Mouse (Mus musculus) liver, postnatal 0 days (tissue): Measurements from ENCODE around the gene Kif7. TPM values are rescaled to one million over a fixed set of nuclear protein-coding genes. Genes with fewer than 3 reads are reported as not detected.

Experiments used
- ATAC-seq: fragments of 200-750 bp; cut with Nextera tagmentation; 2 replicates; pipeline ENCODE4 v1.8.0; 2017; ENCODE audit warnings: mild to moderate bottlenecking, moderate library complexity
- DNase-seq: peaks from one replicate; pipeline ENCODE4 v3.0.0-alpha.2; 2016
- H3K27ac ChIP-seq: fragments of 300-500 bp; sonication (generic); 2 replicates; pipeline ENCODE4 v1.5.1; 2014; ENCODE audit warnings: antibody characterized with exemption, moderate library complexity, mild to moderate bottlenecking, low read depth
- H3K27me3 ChIP-seq: fragments of 300-500 bp; sonication (generic); 2 replicates; pipeline ENCODE4 v1.6.1; 2014; ENCODE audit warnings: low read length, control low read depth, mixed read lengths; ENCODE audit not compliant: insufficient read depth
- H3K36me3 ChIP-seq: fragments of 300-500 bp; sonication (generic); replicated peaks from 2 replicates; pipeline ENCODE4 v1.6.1; 2014; ENCODE audit warnings: mild to moderate bottlenecking, control low read depth, low read length, moderate library complexity, mixed read lengths; ENCODE audit not compliant: insufficient read depth
- H3K4me1 ChIP-seq: fragments of 300-500 bp; sonication (generic); 2 replicates; pipeline ENCODE4 v1.6.1; 2014; ENCODE audit warnings: antibody characterized with exemption, mild to moderate bottlenecking, control low read depth; ENCODE audit not compliant: insufficient read depth
- H3K4me2 ChIP-seq: fragments of 300-500 bp; sonication (generic); 2 replicates; pipeline ENCODE4 v1.6.1; 2014; ENCODE audit warnings: low read depth, mild to moderate bottlenecking, low read length, moderate library complexity, mixed read lengths
- H3K4me3 ChIP-seq: fragments of 300-500 bp; sonication (generic); 2 replicates; pipeline ENCODE4 v1.5.1; 2014; ENCODE audit warnings: low read depth, low read length
- H3K9ac ChIP-seq: fragments of 300-500 bp; sonication (generic); replicated peaks from 2 replicates; pipeline ENCODE4 v1.6.1; 2014; ENCODE audit warnings: mild to moderate bottlenecking, moderate library complexity
- H3K9me3 ChIP-seq: fragments of 300-500 bp; sonication (generic); 2 replicates; pipeline ENCODE4 v1.6.1; 2016; ENCODE audit warnings: mild to moderate bottlenecking, control low read depth, low read length, mixed read lengths
- CTCF ChIP-seq: sonication (generic); IDR thresholded peaks from 2 replicates; pipeline ENCODE4 v1.5.1; 2016; ENCODE audit warnings: antibody characterized with exemption, low read depth
- EP300 ChIP-seq: IDR thresholded peaks from 2 replicates; pipeline ENCODE4 v1.6.1; 2016; ENCODE audit warnings: antibody characterized with exemption, low read depth, mild to moderate bottlenecking
- WGBS: fragments of 180-500 bp; shearing (Covaris S2); extraction: QIAGEN DNeasy Blood & Tissue Kit; methylation state at CpG from one replicate; pipeline ENCODE4 v1.1.7; 2014; ENCODE audit not compliant: insufficient replicate concordance; 5-methylcytosine and 5-hydroxymethylcytosine counted together
- polyA plus RNA-seq: library from polyadenylated mRNA; unstranded; fragments of >200 nt; fragmentation: Nextera tagmentation; extraction: Ambion mirVana; gene quantifications from 2 replicates; pipeline ENCODE4 v1.2.1, GENCODE M21; 2015

Kif7 gene
- polyA plus RNA-seq, 1 experiment from 2014 or later: 0.15 TPM

GRCm38 (mm10) chr7:79710130-79710607 lies 5.4 kb downstream of the Kif7 start:
- TF ChIP-seq EP300 (no peak), CTCF (peak; percentile 26; the same call in 1 of the 2 replicates)
- ATAC-seq (peak; percentile 21; the same call in 1 of the 2 replicates), DNase-seq (no peak)
- 6% methylated on average over 55 of the region's 55 CpGs for WGBS
- H3K27me3 ChIP-seq: peaks cover 27% of the 10 kb centered on the region
- no peak overlapping the region; the same call in 1 of the 2 replicates for H3K9ac ChIP-seq
- H3K4me2 ChIP-seq: peak overlapping the region; percentile 73
- H3K4me1 ChIP-seq: peaks cover 5% of the 10 kb centered on the region; the same call in 1 of the 2 replicates
- no peaks in the 10 kb centered on the region for H3K9me3 ChIP-seq
- H3K27ac ChIP-seq: no peak overlapping the region
- H3K4me3 ChIP-seq: peak overlapping the region; percentile 34
- H3K36me3 ChIP-seq: no peaks in the 10 kb centered on the region

- 0 out of 2 replicates have a peak, but pooled peaks cover 4% of the 10 kb centered on the region for H3K4me1 ChIP-seq
- WGBS: 77% methylated on average over 5 of the region's 5 CpGs
- ATAC-seq (peak; percentile 35; the same call in 1 of the 2 replicates), DNase-seq (no peak)
- no peaks in the 10 kb centered on the region for H3K9me3 ChIP-seq
- H3K27ac ChIP-seq: no peak overlapping the region
- peaks cover 8% of the 10 kb centered on the region for H3K27me3 ChIP-seq
- no peak overlapping the region for H3K4me2 ChIP-seq
- H3K36me3 ChIP-seq: no peaks in the 10 kb centered on the region
- no peak for TF ChIP-seq CTCF
- TF ChIP-seq EP300: no peak
- no peak overlapping the region for H3K9ac ChIP-seq
- H3K4me3 ChIP-seq: no peak overlapping the region
Observed at GRCm38 (mm10) chr7:79705210-79705609, 10.3 kb downstream of the Kif7 start.

GRCm38 (mm10) chr7:79702755-79703154 lies 12.8 kb downstream of the Kif7 start:
- TF ChIP-seq CTCF: no peak
- TF ChIP-seq EP300: no peak
- DNase-seq (no peak), ATAC-seq (no peak)
- H3K9me3 ChIP-seq: no peaks in the 10 kb centered on the region
- no peaks in the 10 kb centered on the region for H3K4me1 ChIP-seq
- no peak overlapping the region for H3K4me3 ChIP-seq
- H3K9ac ChIP-seq: no peak overlapping the region
- H3K27me3 ChIP-seq: no peaks in the 10 kb centered on the region
- H3K27ac ChIP-seq: no peak overlapping the region
- H3K36me3 ChIP-seq: 0 out of 2 replicates have a peak, but pooled peaks cover 5% of the 10 kb centered on the region
- WGBS: 92% methylated on average over 16 of the region's 16 CpGs
- no peak overlapping the region for H3K4me2 ChIP-seq

GRCm38 (mm10) chr7:79696495-79696894 lies 19.0 kb downstream of the Kif7 start:
- H3K4me1 ChIP-seq: no peaks in the 10 kb centered on the region
- H3K9ac ChIP-seq: no peak overlapping the region
- ATAC-seq (no peak), DNase-seq (no peak)
- H3K27me3 ChIP-seq: no peaks in the 10 kb centered on the region
- H3K4me2 ChIP-seq: no peak overlapping the region
- no peaks in the 10 kb centered on the region for H3K9me3 ChIP-seq
- WGBS: 75% methylated on average over 8 of the region's 8 CpGs
- TF ChIP-seq EP300 (no peak), CTCF (no peak)
- peaks cover 58% of the 10 kb centered on the region for H3K36me3 ChIP-seq
- no peak overlapping the region for H3K4me3 ChIP-seq
- H3K27ac ChIP-seq: no peak overlapping the region

GRCm38 (mm10) chr7:79680231-79680630 lies 35.3 kb downstream of the Kif7 start:
- WGBS: 88% methylated on average over 2 of the region's 2 CpGs
- no peaks in the 10 kb centered on the region for H3K9me3 ChIP-seq
- no peaks in the 10 kb centered on the region for H3K4me1 ChIP-seq
- ATAC-seq (no peak), DNase-seq (no peak)
- H3K27ac ChIP-seq: no peak overlapping the region
- H3K4me2 ChIP-seq: no peak overlapping the region
- TF ChIP-seq EP300 (no peak), CTCF (no peak)
- H3K36me3 ChIP-seq: peaks cover 64% of the 10 kb centered on the region
- no peaks in the 10 kb centered on the region for H3K27me3 ChIP-seq
- no peak overlapping the region for H3K9ac ChIP-seq
- no peak overlapping the region for H3K4me3 ChIP-seq

DNA sequence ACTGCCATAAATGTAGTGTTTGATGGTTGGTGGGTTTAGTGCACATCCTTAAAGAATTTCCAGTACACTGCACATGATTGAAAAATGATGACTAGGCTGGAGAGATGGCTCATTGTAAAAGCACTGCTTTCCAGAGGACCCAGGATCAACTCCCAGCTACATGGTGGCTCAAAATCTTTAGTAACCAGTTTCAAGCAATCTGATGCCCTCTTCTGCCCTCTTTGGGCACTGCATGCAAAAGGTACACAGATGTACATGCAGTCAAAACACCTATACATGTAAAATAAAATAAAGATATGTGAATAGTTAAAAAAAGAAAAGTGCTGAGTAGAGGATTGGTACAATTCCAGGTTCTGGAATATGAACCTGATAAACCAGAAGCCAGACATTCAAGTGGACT lies 36.3 kb downstream of the Kif7 start:
- no peak overlapping the region for H3K27ac ChIP-seq
- no peak for DNase-seq
- no peak for ATAC-seq
- peaks cover 65% of the 10 kb centered on the region for H3K36me3 ChIP-seq
- no peaks in the 10 kb centered on the region for H3K27me3 ChIP-seq
- no peak overlapping the region for H3K4me3 ChIP-seq
- no peak overlapping the region for H3K9ac ChIP-seq
- H3K4me1 ChIP-seq: no peaks in the 10 kb centered on the region
- TF ChIP-seq CTCF (peak; percentile 52), EP300 (no peak)
- H3K4me2 ChIP-seq: no peak overlapping the region
- H3K9me3 ChIP-seq: no peaks in the 10 kb centered on the region
